Mouse (Mus musculus): Measurements from ENCODE around the gene Gm43738. TPM values are rescaled to one million over a fixed set of nuclear protein-coding genes. Genes with fewer than 3 reads are reported as not detected.

Gm43738 gene
- polyA plus RNA-seq (2015; fragmentation: Nextera tagmentation; extraction: Ambion mirVana): 0.11 TPM in 1 of 2 replicates, not detected in the other

DNA sequence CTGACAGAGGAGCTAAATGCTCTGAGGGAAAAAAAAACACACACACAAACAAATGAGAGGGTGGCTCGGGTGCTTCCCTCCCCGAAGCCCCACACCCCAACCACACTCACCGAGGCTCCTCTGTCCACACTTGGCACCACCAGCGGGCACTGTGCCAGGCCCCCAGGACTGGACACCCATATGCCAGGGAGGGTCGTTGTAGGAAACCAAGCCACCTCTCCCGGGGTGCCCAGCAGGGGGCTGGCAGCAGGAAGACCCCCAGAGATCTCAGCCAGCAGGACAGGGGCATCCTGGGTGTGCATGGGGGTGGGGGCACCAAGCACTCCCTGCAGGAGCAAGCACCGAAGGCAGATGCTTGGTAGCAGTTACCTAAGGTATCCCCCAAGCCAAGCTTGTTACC is at the start of gene Gm43738:
Gm43738 (minus strand) TSS at position 289 of the 400 bp plus-strand sequence.
- H3K36me3 ChIP-seq (ENCODE audit: control insufficient read depth, insufficient read depth): peaks cover 14% of the 10 kb centered on the region
- 50% methylated on average over 7 of the region's 7 CpGs for WGBS (ENCODE audit: insufficient replicate concordance)
- no peaks in the 10 kb centered on the region for H3K27me3 ChIP-seq (ENCODE audit: control insufficient read depth, insufficient read depth, low read depth, low read length)
- no peak for ATAC-seq (ENCODE audit: low read depth)
- peak within 1 kb of the TSS; percentile 78 for H3K4me2 ChIP-seq (ENCODE audit: low read depth, low read length)
- H3K4me1 ChIP-seq (ENCODE audit: control insufficient read depth, low read depth, low read length): peaks cover 36% of the 10 kb centered on the region
- peak within 1 kb of the TSS; percentile 75 for H3K4me3 ChIP-seq (ENCODE audit: low read depth, low read length)
- H3K9ac ChIP-seq (ENCODE audit: low read depth, low read length): peak within 1 kb of the TSS; percentile 71
- no peaks in the 10 kb centered on the region for H3K9me3 ChIP-seq (replicated peaks; ENCODE audit: control insufficient read depth, low read length)
- H3K27ac ChIP-seq (ENCODE audit: low read length): peak within 1 kb of the TSS; percentile 83

DNA sequence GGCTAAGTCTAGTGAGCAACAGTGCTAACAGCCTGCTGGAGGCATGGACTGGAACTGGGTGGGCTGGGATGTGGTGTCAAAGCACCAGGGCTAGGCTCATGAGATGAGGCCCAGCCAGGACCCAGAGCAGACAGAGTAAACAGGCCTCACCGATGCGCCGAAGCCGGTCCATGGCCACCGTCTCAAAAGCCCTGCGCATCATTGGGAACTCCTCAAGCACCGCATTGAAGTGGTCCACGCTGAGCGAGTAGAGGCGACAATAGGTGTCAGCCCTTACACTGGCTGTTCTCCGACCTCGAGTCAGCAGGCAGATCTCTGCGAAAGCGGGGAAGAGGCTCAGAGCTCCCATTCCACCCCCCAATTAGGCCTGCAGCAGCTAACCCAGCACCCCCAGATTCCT is 47.7 kb upstream of the Gm43738 start:
- Histone ChIP-seq H3K27me3 (ENCODE audit: control insufficient read depth, insufficient read depth, low read depth, low read length) (peaks cover 5% of the 10 kb centered on the region), H3K27ac (ENCODE audit: low read length) (no peak overlapping the region), H3K9me3 (replicated peaks; ENCODE audit: control insufficient read depth, low read length) (no peaks in the 10 kb centered on the region), H3K4me2 (ENCODE audit: low read depth, low read length) (0 out of 2 replicates have a peak overlapping the region, but pooled peaks have one; percentile 73), H3K9ac (ENCODE audit: low read depth, low read length) (no peak overlapping the region), H3K4me3 (ENCODE audit: low read depth, low read length) (no peak overlapping the region), H3K4me1 (ENCODE audit: control insufficient read depth, low read depth, low read length) (peaks cover 38% of the 10 kb centered on the region), H3K36me3 (ENCODE audit: control insufficient read depth, insufficient read depth) (peaks cover 18% of the 10 kb centered on the region)
- 67% methylated on average over 14 of the region's 14 CpGs for WGBS (ENCODE audit: insufficient replicate concordance)
- no peak for ATAC-seq (ENCODE audit: low read depth)

DNA sequence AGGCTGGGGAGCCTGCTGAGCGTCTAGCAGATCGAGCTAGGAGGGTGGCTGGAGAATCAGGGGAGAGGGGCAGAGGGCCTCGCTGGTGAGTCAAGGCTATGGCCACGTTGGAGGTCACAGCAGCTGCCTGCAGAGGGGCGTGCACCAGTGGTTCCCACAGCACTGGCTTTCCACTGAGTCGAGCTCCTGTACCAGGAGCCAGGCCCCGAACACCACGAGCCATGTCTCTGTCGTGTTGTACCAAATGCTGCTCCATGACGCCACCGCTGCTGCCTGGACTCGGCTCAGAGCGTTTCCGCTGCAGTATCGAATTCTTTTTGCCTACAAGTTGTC is 47.0 kb upstream of the Gm43738 start:
- H3K4me2 ChIP-seq (ENCODE audit: low read depth, low read length): peak overlapping the region; percentile 73
- H3K36me3 ChIP-seq (ENCODE audit: control insufficient read depth, insufficient read depth): peaks cover 23% of the 10 kb centered on the region
- peak overlapping the region; percentile 67 for H3K27ac ChIP-seq (ENCODE audit: low read length)
- H3K9me3 ChIP-seq (replicated peaks; ENCODE audit: control insufficient read depth, low read length): no peaks in the 10 kb centered on the region
- peak overlapping the region; percentile 49 for H3K9ac ChIP-seq (ENCODE audit: low read depth, low read length)
- WGBS (ENCODE audit: insufficient replicate concordance): 10% methylated on average over 15 of the region's 15 CpGs
- H3K27me3 ChIP-seq (ENCODE audit: control insufficient read depth, insufficient read depth, low read depth, low read length): peaks cover 5% of the 10 kb centered on the region
- H3K4me3 ChIP-seq (ENCODE audit: low read depth, low read length): peak overlapping the region; percentile 48
- H3K4me1 ChIP-seq (ENCODE audit: control insufficient read depth, low read depth, low read length): peaks cover 38% of the 10 kb centered on the region
- no peak; the same call in none of the 2 replicates for ATAC-seq (ENCODE audit: low read depth)

DNA sequence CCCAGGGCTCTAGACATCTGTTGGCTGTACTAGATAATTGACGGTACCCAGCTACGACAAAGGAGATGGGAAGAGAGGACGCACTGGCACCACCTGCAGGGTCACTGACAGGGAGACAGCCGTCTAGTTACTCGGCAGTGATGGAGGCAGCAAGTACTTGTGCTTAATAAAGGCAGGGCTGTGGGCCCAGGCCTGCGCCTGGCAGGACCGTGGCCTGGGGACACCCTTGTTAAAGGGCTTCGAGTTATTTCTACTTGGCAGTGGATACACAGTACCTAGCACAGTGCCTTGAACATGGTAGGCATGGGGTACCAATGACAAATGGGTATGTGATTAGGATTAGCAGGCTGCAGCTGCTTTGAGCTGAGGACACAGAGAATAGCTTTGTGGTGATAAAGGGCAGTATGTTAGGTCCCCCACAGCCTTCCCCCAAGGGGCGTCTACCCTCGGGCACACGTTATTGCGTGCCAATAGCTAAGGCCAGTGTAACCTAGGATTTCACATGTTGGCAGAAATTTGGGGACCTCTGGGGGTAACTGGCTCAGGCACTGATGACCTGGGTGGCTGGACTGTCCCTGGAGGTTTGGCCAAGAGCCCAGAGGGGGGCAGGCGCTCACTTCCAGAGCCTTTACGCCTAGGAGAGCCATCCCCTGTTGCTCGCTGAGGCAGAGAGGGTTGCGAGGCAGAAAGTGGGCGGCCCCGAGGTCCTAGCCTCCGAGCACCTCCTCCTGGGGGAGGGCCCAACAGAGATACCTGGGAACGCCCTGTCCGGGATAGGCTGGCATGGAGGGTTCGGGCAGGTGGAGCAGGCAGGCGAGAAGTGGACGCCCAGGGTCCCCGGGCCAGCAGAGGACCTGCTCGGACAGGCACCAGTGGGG is 46.4 kb upstream of the Gm43738 start:
- Histone ChIP-seq H3K9ac (ENCODE audit: low read depth, low read length) (peak overlapping the region; percentile 49), H3K4me2 (ENCODE audit: low read depth, low read length) (peak overlapping the region; percentile 73), H3K36me3 (ENCODE audit: control insufficient read depth, insufficient read depth) (peaks cover 29% of the 10 kb centered on the region), H3K4me3 (ENCODE audit: low read depth, low read length) (peak overlapping the region; percentile 48), H3K27ac (ENCODE audit: low read length) (peak overlapping the region; percentile 67), H3K27me3 (ENCODE audit: control insufficient read depth, insufficient read depth, low read depth, low read length) (peaks cover 5% of the 10 kb centered on the region), H3K9me3 (replicated peaks; ENCODE audit: control insufficient read depth, low read length) (no peaks in the 10 kb centered on the region), H3K4me1 (ENCODE audit: control insufficient read depth, low read depth, low read length) (peaks cover 35% of the 10 kb centered on the region)
- 19% methylated on average over 26 of the region's 26 CpGs for WGBS (ENCODE audit: insufficient replicate concordance)
- ATAC-seq (ENCODE audit: low read depth): peak; percentile 92

DNA sequence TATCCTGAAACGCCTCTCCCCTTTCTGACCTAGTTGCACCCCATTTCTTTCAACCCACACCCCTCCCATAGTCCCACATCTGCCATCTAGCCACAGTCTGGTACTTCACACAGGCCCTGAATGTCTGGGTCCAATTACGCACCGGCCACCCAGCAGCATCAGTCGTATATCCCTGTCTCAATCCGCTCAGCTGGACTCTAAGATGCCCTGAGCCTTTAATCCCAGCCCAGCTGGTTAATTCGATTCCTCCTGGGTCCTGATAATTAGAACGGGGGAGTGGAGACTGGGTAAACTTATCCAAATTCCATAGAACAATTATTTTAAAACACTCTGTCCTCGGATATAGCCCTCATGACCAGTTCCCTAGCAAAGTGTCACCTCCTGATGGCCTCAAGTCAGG is 44.7 kb upstream of the Gm43738 start:
- no peaks in the 10 kb centered on the region for H3K9me3 ChIP-seq (replicated peaks; ENCODE audit: control insufficient read depth, low read length)
- peaks cover 43% of the 10 kb centered on the region for H3K36me3 ChIP-seq (ENCODE audit: control insufficient read depth, insufficient read depth)
- H3K4me1 ChIP-seq (ENCODE audit: control insufficient read depth, low read depth, low read length): peaks cover 24% of the 10 kb centered on the region
- H3K4me3 ChIP-seq (ENCODE audit: low read depth, low read length): no peak overlapping the region
- no peak for ATAC-seq (ENCODE audit: low read depth)
- no peak overlapping the region for H3K27ac ChIP-seq (ENCODE audit: low read length)
- no peak overlapping the region for H3K9ac ChIP-seq (ENCODE audit: low read depth, low read length)
- WGBS (ENCODE audit: insufficient replicate concordance): 76% methylated on average over 8 of the region's 8 CpGs
- H3K4me2 ChIP-seq (ENCODE audit: low read depth, low read length): no peak overlapping the region
- peaks cover 5% of the 10 kb centered on the region for H3K27me3 ChIP-seq (ENCODE audit: control insufficient read depth, insufficient read depth, low read depth, low read length)

DNA sequence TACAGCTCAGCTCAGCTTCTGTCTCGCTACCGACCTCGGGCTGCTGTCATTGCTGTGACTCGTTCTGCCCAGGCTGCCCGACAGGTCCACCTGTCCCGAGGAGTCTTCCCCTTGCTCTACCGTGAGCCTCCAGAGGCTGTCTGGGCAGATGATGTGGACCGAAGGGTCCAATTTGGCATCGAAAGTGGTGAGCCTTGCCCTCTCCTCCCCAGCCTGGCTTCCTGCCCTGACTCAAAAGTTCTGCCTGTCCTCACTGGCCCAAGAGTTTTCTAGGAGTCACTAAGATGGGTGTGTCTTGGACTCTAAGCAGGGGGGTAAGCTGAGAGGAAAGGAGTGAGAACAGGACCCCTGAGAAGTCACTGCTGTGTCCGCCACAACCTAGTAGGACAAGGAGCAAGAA is 43.9 kb upstream of the Gm43738 start:
- no peak overlapping the region for H3K4me2 ChIP-seq (ENCODE audit: low read depth, low read length)
- peaks cover 46% of the 10 kb centered on the region for H3K36me3 ChIP-seq (ENCODE audit: control insufficient read depth, insufficient read depth)
- H3K9ac ChIP-seq (ENCODE audit: low read depth, low read length): no peak overlapping the region
- peaks cover 22% of the 10 kb centered on the region for H3K4me1 ChIP-seq (ENCODE audit: control insufficient read depth, low read depth, low read length)
- 77% methylated on average over 10 of the region's 10 CpGs for WGBS (ENCODE audit: insufficient replicate concordance)
- peaks cover under 1% of the 10 kb centered on the region; the same call in 1 of the 2 replicates for H3K27me3 ChIP-seq (ENCODE audit: control insufficient read depth, insufficient read depth, low read depth, low read length)
- H3K4me3 ChIP-seq (ENCODE audit: low read depth, low read length): no peak overlapping the region
- H3K27ac ChIP-seq (ENCODE audit: low read length): no peak overlapping the region
- H3K9me3 ChIP-seq (replicated peaks; ENCODE audit: control insufficient read depth, low read length): no peaks in the 10 kb centered on the region
- no peak for ATAC-seq (ENCODE audit: low read depth)

DNA sequence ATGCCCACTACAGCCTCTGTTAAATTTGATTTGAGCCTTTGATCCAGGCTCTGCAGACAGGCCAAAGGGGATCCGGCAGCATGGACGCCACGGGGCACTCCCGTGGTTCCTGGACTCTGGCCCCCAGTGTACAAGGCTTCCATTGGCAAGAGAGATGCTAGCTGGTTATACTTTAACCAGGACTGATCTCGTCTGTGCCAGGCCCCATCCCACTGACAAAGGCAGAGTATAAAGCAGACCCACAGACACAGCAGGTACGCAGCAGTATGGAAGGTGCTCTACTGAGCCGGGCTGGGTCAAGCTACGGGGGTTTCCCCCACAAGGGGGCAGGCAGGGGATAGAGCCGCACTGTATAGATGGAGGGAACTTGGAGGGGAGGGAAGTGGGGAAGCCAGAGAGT is 35.5 kb upstream of the Gm43738 start:
- no peaks in the 10 kb centered on the region for H3K27me3 ChIP-seq (ENCODE audit: control insufficient read depth, insufficient read depth, low read depth, low read length)
- peak; percentile 60 for ATAC-seq (ENCODE audit: low read depth)
- no peaks in the 10 kb centered on the region for H3K9me3 ChIP-seq (replicated peaks; ENCODE audit: control insufficient read depth, low read length)
- peaks cover 14% of the 10 kb centered on the region for H3K36me3 ChIP-seq (ENCODE audit: control insufficient read depth, insufficient read depth)
- H3K4me2 ChIP-seq (ENCODE audit: low read depth, low read length): peak overlapping the region; percentile 70
- peak overlapping the region; percentile 76 for H3K27ac ChIP-seq (ENCODE audit: low read length)
- H3K9ac ChIP-seq (ENCODE audit: low read depth, low read length): peak overlapping the region; percentile 72
- peak overlapping the region; percentile 70 for H3K4me3 ChIP-seq (ENCODE audit: low read depth, low read length)
- H3K4me1 ChIP-seq (ENCODE audit: control insufficient read depth, low read depth, low read length): peaks cover 62% of the 10 kb centered on the region
- 16% methylated on average over 9 of the region's 9 CpGs for WGBS (ENCODE audit: insufficient replicate concordance)

DNA sequence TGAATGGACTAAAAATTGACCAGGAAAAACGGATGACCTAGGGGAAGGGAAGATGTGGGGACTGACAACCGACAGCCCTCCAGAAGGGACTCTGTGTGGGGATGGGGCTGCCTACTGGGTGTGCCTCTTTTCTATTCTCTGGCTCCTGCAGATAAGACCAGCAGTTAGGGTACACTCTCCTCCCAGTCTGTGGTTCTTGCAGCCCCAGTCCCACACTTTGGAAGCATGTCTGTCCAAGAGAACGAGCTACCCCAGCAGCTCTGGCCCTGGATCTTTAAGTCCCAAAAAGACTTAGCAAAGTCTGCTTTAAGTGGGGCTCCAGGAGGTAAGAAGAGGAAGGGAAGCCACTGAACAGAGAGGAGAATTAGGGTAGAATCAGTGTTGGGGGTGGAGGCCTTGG is 35.1 kb upstream of the Gm43738 start, which contains the start of gene Pklr:
Pklr (plus strand) TSS at position 185 of the 400 bp plus-strand sequence.
- Histone ChIP-seq H3K4me2 (ENCODE audit: low read depth, low read length) (peak within 1 kb of the TSS; percentile 70), H3K4me3 (ENCODE audit: low read depth, low read length) (peak within 1 kb of the TSS; percentile 70), H3K9me3 (replicated peaks; ENCODE audit: control insufficient read depth, low read length) (no peaks in the 10 kb centered on the region), H3K9ac (ENCODE audit: low read depth, low read length) (peak within 1 kb of the TSS; percentile 72), H3K36me3 (ENCODE audit: control insufficient read depth, insufficient read depth) (peaks cover 10% of the 10 kb centered on the region), H3K27me3 (ENCODE audit: control insufficient read depth, insufficient read depth, low read depth, low read length) (no peaks in the 10 kb centered on the region), H3K27ac (ENCODE audit: low read length) (peak within 1 kb of the TSS; percentile 81), H3K4me1 (ENCODE audit: control insufficient read depth, low read depth, low read length) (peaks cover 62% of the 10 kb centered on the region)
- WGBS (ENCODE audit: insufficient replicate concordance): 10% methylated on average over 3 of the region's 3 CpGs
- ATAC-seq (ENCODE audit: low read depth): peak; percentile 58

DNA sequence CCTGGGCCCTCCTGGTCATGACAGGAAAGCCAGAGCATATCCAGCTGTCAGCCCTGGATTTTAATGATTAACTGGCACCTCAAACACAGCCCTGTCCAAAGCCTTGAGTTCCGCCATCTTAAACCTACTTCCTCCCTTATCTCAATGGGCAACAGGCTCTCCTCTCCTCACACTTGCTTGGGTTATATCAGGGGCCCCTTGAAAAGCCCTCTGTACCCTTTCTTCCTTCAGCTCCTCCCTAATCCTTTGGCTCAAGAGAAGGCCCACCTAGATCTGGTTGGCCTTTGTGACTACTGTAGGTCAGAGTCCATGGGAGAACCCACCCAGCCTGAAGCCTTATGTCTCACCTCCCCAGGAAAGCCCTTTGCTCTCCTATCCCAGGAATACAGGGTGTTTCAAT is 32.9 kb upstream of the Gm43738 start:
- Histone ChIP-seq H3K4me3 (ENCODE audit: low read depth, low read length) (no peak overlapping the region), H3K27me3 (ENCODE audit: control insufficient read depth, insufficient read depth, low read depth, low read length) (no peaks in the 10 kb centered on the region), H3K36me3 (ENCODE audit: control insufficient read depth, insufficient read depth) (no peaks in the 10 kb centered on the region), H3K9me3 (replicated peaks; ENCODE audit: control insufficient read depth, low read length) (no peaks in the 10 kb centered on the region), H3K4me1 (ENCODE audit: control insufficient read depth, low read depth, low read length) (peaks cover 59% of the 10 kb centered on the region), H3K4me2 (ENCODE audit: low read depth, low read length) (peak overlapping the region; percentile 76), H3K27ac (ENCODE audit: low read length) (peak overlapping the region; percentile 81), H3K9ac (ENCODE audit: low read depth, low read length) (peak overlapping the region; percentile 60)
- ATAC-seq (ENCODE audit: low read depth): no peak
- WGBS (ENCODE audit: insufficient replicate concordance): 20% methylated on average over 1 of the region's 1 CpGs
